Mouse (Mus musculus): ENCODE data around the gene Cgas.

- TF ChIP-seq CTCF (IDR thresholded peaks at IDR 0.05; ENCODE audit: low read depth, low read length), result no peak
- no peak for TF ChIP-seq EP300 (IDR thresholded peaks at IDR 0.05; ENCODE audit: insufficient read depth, low read depth, low read length)
These were observed 56.1 kb downstream of the Cgas start for GRCm38 (mm10) chr9:78386947-78387346.

Measured in ES-Bruce4 (cell line).